12 mouse cellular contexts compared by ENCODE assay signal in the genomic region with DNA sequence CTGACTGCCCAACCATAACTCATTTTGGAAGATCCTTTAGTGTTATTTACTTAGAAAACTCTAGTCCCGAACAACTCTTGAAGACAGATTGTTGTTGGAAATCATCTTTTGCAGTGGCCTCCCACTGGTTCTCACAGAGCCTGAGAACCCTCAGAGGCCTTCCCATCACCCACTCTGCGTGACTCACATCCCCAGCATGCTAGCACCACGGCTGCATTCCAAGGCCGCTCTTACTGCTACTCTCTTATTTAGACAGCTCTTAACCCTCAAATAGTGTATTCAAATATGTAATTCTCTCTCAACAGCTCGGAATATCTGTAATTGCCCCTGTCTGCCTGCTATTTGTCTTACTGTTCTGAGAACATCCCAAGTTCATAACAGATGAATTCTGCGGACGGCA. TPM values are rescaled to one million over a fixed set of nuclear protein-coding genes. Genes with fewer than 3 reads are reported as not detected.
A peak's percentile ranks its signal among the peaks of the same experiment; 100 is the strongest.
DNase-seq lines count a peak whose midpoint lies in the region; ATAC-seq and TF ChIP-seq lines count a peak whose summit lies in the region.
"Had no signal": no experiment of that assay in that cellular context is flagged by ENCODE, and none has a peak within 500 bp of the region (broad histone marks: within the 10 kb centered on the region; RNA-seq: fewer than 3 reads in every experiment).

No protein-coding gene starts in this region.

- no peaks in the 10 kb centered on the region for H3K27me3 ChIP-seq in myocyte (ENCODE audit: control insufficient read depth, insufficient read depth, insufficient read length)
- H3K27me3 ChIP-seq in forebrain, embryonic 16.5 days (replicated peaks; ENCODE audit: control insufficient read depth, insufficient read depth, low read length): no peaks in the 10 kb centered on the region
- H3K27me3 ChIP-seq in midbrain, embryonic 11.5 days (ENCODE audit: control insufficient read depth, insufficient read depth, low read length): no peaks in the 10 kb centered on the region
- H3K27me3 ChIP-seq: hindbrain, embryonic 15.5 days; lung, embryonic 15.5 days had no signal

- no peak for TF ChIP-seq POLR2A in myocyte (IDR thresholded peaks at IDR 0.05; ENCODE audit: insufficient read length, low read depth)

- 74% methylated on average over 7 of the region's 7 CpGs for WGBS in forebrain, embryonic 16.5 days
- WGBS in midbrain, embryonic 11.5 days: 72% methylated on average over 7 of the region's 7 CpGs

- no peak overlapping the region for H3K9ac ChIP-seq in forebrain, embryonic 16.5 days (replicated peaks; ENCODE audit: low read depth, low read length)
- H3K9ac ChIP-seq in midbrain, embryonic 11.5 days (ENCODE audit: low read length): no peak overlapping the region
- H3K9ac ChIP-seq: hindbrain, embryonic 15.5 days; lung, embryonic 15.5 days had no signal

- H3K4me2 ChIP-seq in myocyte (ENCODE audit: low read depth): peak overlapping the region; percentile 33
- no peak overlapping the region for H3K4me2 ChIP-seq in forebrain, embryonic 16.5 days (ENCODE audit: low read length)
- no peak overlapping the region for H3K4me2 ChIP-seq in midbrain, embryonic 11.5 days
- H3K4me2 ChIP-seq: hindbrain, embryonic 15.5 days; lung, embryonic 15.5 days had no signal

- DNase-seq in layer of hippocampus, adult 11-12 months (ENCODE audit: low spot score): peak; percentile 14
- no peak for DNase-seq in layer of hippocampus, adult 9-10 months (ENCODE audit: low spot score)
- DNase-seq in adrenal gland, postnatal 10 days: peak; percentile 73
- DNase-seq in kidney, postnatal 36 days: peak; percentile 17 to 41
- no peak for DNase-seq in midbrain, embryonic 11.5 days (ENCODE audit: low spot score, missing footprints)
- DNase-seq: cerebellum, postnatal 25 days; retina, postnatal 1 day had no signal

- no peak overlapping the region for H3K27ac ChIP-seq in forebrain, embryonic 16.5 days (ENCODE audit: low read length)
- no peak overlapping the region for H3K27ac ChIP-seq in midbrain, embryonic 11.5 days (ENCODE audit: low read depth, low read length)
- H3K27ac ChIP-seq: hindbrain, embryonic 15.5 days; lung, embryonic 15.5 days had no signal

- no peak for ATAC-seq in erythroid progenitor cell, adult 5-6 weeks (replicated peaks; ENCODE audit: low FRiP score, poor library complexity, severe bottlenecking)
- no peak for ATAC-seq in forebrain, embryonic 16.5 days
- ATAC-seq in midbrain, embryonic 11.5 days (ENCODE audit: low FRiP score): no peak

- H3ac ChIP-seq in myocyte (ENCODE audit: control insufficient read depth, insufficient read length): no peak overlapping the region

- H3K9me3 ChIP-seq in forebrain, embryonic 16.5 days (ENCODE audit: control insufficient read depth, low read length): no peaks in the 10 kb centered on the region
- H3K9me3 ChIP-seq in midbrain, embryonic 11.5 days (ENCODE audit: control insufficient read depth, low read length): no peaks in the 10 kb centered on the region
- H3K9me3 ChIP-seq: hindbrain, embryonic 15.5 days; lung, embryonic 15.5 days had no signal

- H3K79me2 ChIP-seq in myocyte (ENCODE audit: control insufficient read depth, insufficient read depth): no peaks in the 10 kb centered on the region

- no peak overlapping the region for H3K4me3 ChIP-seq in myocyte
- H3K4me3 ChIP-seq in forebrain, embryonic 16.5 days (replicated peaks; ENCODE audit: low read length): no peak overlapping the region
- no peak overlapping the region for H3K4me3 ChIP-seq in midbrain, embryonic 11.5 days (ENCODE audit: low read depth, low read length)
- H3K4me3 ChIP-seq: hindbrain, embryonic 15.5 days; lung, embryonic 15.5 days had no signal

- H3K36me3 ChIP-seq in myocyte (ENCODE audit: control insufficient read depth, insufficient read depth): no peaks in the 10 kb centered on the region
- no peaks in the 10 kb centered on the region for H3K36me3 ChIP-seq in forebrain, embryonic 16.5 days (ENCODE audit: control insufficient read depth, insufficient read depth)
- no peaks in the 10 kb centered on the region for H3K36me3 ChIP-seq in midbrain, embryonic 11.5 days (ENCODE audit: control insufficient read depth, insufficient read depth, low read length)
- H3K36me3 ChIP-seq: hindbrain, embryonic 15.5 days; lung, embryonic 15.5 days had no signal

- no peaks in the 10 kb centered on the region for H3K4me1 ChIP-seq in forebrain, embryonic 16.5 days (replicated peaks; ENCODE audit: control insufficient read depth, insufficient read depth, low read length)
- H3K4me1 ChIP-seq in midbrain, embryonic 11.5 days (ENCODE audit: control insufficient read depth, insufficient read depth, low read length): no peaks in the 10 kb centered on the region
- H3K4me1 ChIP-seq: hindbrain, embryonic 15.5 days had no signal

TF ChIP-seq in myocyte, 11 proteins besides CTCF, POLR2A, EP300 and RAD21:
- TF ChIP-seq REST (IDR thresholded peaks at IDR 0.05; ENCODE audit: insufficient read depth, insufficient read length) (no peak), CEBPB (IDR thresholded peaks at IDR 0.05; ENCODE audit: insufficient read depth, poor library complexity, severe bottlenecking) (no peak), SRF (IDR thresholded peaks at IDR 0.05; ENCODE audit: control insufficient read depth, insufficient read length, low read depth) (no peak), E2F4 (IDR thresholded peaks at IDR 0.05; ENCODE audit: insufficient read depth) (no peak), POLR2AphosphoS2 (IDR thresholded peaks at IDR 0.05; ENCODE audit: insufficient read length, low read depth) (no peak), USF1 (IDR thresholded peaks at IDR 0.05; ENCODE audit: low read depth) (no peak), MAX (IDR thresholded peaks at IDR 0.05; ENCODE audit: low read depth) (no peak), TCF3 (IDR thresholded peaks at IDR 0.05; ENCODE audit: insufficient read length, low read depth) (no peak), MYOD1 (IDR thresholded peaks at IDR 0.05; ENCODE audit: control insufficient read depth in 1 of 3, insufficient read length in 2 of 3, low read depth in 2 of 3) (no peak), MYOG (IDR thresholded peaks at IDR 0.05; ENCODE audit: control insufficient read depth in 1 of 3, insufficient read depth in 1 of 3, insufficient read length in 2 of 3, low read depth in 2 of 3) (no peak), TCF12 (IDR thresholded peaks at IDR 0.05; ENCODE audit: insufficient read depth, poor library complexity, severe bottlenecking) (no peak)

RNA-seq across cellular contexts. Expression of a gene that starts 2.9 kb away (rescaled TPM):
- 1 to 10 TPM; 6.1 to 9.4 TPM for total RNA-seq in adrenal gland, postnatal 10 days (2021)
- 13.2 TPM for polyA plus RNA-seq in myocyte (2012; fragmentation: generic; extraction: Trizol)
- 1.3 TPM in 1 of 2 replicates, not detected in the other for total RNA-seq in erythroid progenitor cell, adult 5-6 weeks (2015; ENCODE audit: low replicate concordance)
- 0.53 TPM in 1 of 2 replicates, not detected in the other for total RNA-seq in erythroid progenitor cell, adult 5-6 weeks (2017; ENCODE audit: low replicate concordance)
- 1.4 and 1.7 TPM in 2 replicates for polyA plus RNA-seq in forebrain, embryonic 16.5 days (2015; fragmentation: Nextera tagmentation; extraction: Ambion mirVana)
- polyA plus RNA-seq in midbrain, embryonic 11.5 days (2014; fragmentation: Nextera tagmentation; extraction: Ambion mirVana): 0.43 and 0.48 TPM in 2 replicates

Comparison
In these comparisons a context has a peak if more than half of its experiments do, and no peak if none do; other contexts are left out.
1. DNase-seq: peak in layer of hippocampus, adult 11-12 months (single experiment), adrenal gland, postnatal 10 days (single experiment) and kidney, postnatal 36 days (2 of 2); none in layer of hippocampus, adult 9-10 months (single experiment) and midbrain, embryonic 11.5 days (single experiment).